Mouse (Mus musculus): Measurements from ENCODE around the gene Ddah1.

- TF ChIP-seq CTCF (IDR thresholded peaks at IDR 0.05; ENCODE audit: borderline replicate concordance, insufficient read depth, low read depth, low read length) (no peak), POLR2A (IDR thresholded peaks at IDR 0.05; ENCODE audit: borderline replicate concordance, insufficient read depth, low read length) (no peak)
Measured at GRCm38 (mm10) chr3:145820938-145821337, 62.5 kb downstream of the Ddah1 start.
